Mouse (Mus musculus): ENCODE measurements around the gene Pdgfb. TPM values are rescaled to one million over a fixed set of nuclear protein-coding genes. Genes with fewer than 3 reads are reported as not detected.

The Pdgfb gene
- polyA plus RNA-seq, 1 experiment, result 27.2 TPM

GRCm38 (mm10) chr15:80051092-80051761 lies 36.5 kb upstream of the Pdgfb start:
- H3ac ChIP-seq (ENCODE audit: control insufficient read depth, insufficient read length, low read depth), result no peak overlapping the region
- no peaks in the 10 kb centered on the region for H3K36me3 ChIP-seq (ENCODE audit: control insufficient read depth, insufficient read depth)
- H3K79me3 ChIP-seq (ENCODE audit: low read depth), result no peaks in the 10 kb centered on the region
- no peaks in the 10 kb centered on the region for H3K79me2 ChIP-seq (ENCODE audit: control insufficient read depth, insufficient read depth)
- no peak for TF ChIP-seq CTCF (IDR thresholded peaks at IDR 0.05; ENCODE audit: control insufficient read depth, insufficient read depth, insufficient read length)
- TF ChIP-seq FOSL1 (IDR thresholded peaks at IDR 0.05; ENCODE audit: insufficient read depth, low read length, poor library complexity, severe bottlenecking), result no peak
- TF ChIP-seq MYOD1 (IDR thresholded peaks at IDR 0.05; ENCODE audit: control insufficient read depth, insufficient read length, low read depth), result no peak
- TF ChIP-seq MAX (IDR thresholded peaks at IDR 0.05), result no peak
- TF ChIP-seq USF1 (IDR thresholded peaks at IDR 0.05; ENCODE audit: low read depth), result no peak
- no peak for TF ChIP-seq MYOG (IDR thresholded peaks at IDR 0.05; ENCODE audit: control insufficient read depth, extremely low read depth, insufficient read length)
- no peak for TF ChIP-seq CEBPB (IDR thresholded peaks at IDR 0.05; ENCODE audit: low read depth)
- no peak overlapping the region for H3K4me3 ChIP-seq (ENCODE audit: insufficient read depth, poor library complexity, severe bottlenecking)
- H3K27me3 ChIP-seq (ENCODE audit: control insufficient read depth, insufficient read depth, insufficient read length), result no peaks in the 10 kb centered on the region

GRCm38 (mm10) chr15:80050093-80050492 lies 35.3 kb upstream of the Pdgfb start:
- Histone ChIP-seq H3ac (ENCODE audit: control insufficient read depth, insufficient read length, low read depth) (no peak overlapping the region), H3K4me3 (ENCODE audit: insufficient read depth, poor library complexity, severe bottlenecking) (no peak overlapping the region), H3K27me3 (ENCODE audit: control insufficient read depth, insufficient read depth, insufficient read length) (no peaks in the 10 kb centered on the region), H3K36me3 (ENCODE audit: control insufficient read depth, insufficient read depth) (no peaks in the 10 kb centered on the region), H3K79me3 (ENCODE audit: low read depth) (no peaks in the 10 kb centered on the region), H3K79me2 (ENCODE audit: control insufficient read depth, insufficient read depth) (no peaks in the 10 kb centered on the region)
- TF ChIP-seq MAX (IDR thresholded peaks at IDR 0.05) (no peak), CEBPB (IDR thresholded peaks at IDR 0.05; ENCODE audit: low read depth) (no peak), USF1 (IDR thresholded peaks at IDR 0.05; ENCODE audit: low read depth) (no peak)

GRCm38 (mm10) chr15:80047973-80048372 lies 33.2 kb upstream of the Pdgfb start:
- TF ChIP-seq CTCF (IDR thresholded peaks at IDR 0.05; ENCODE audit: control insufficient read depth, insufficient read depth, insufficient read length) (no peak), USF1 (IDR thresholded peaks at IDR 0.05; ENCODE audit: low read depth) (no peak), MYOG (IDR thresholded peaks at IDR 0.05; ENCODE audit: control insufficient read depth, extremely low read depth, insufficient read length) (no peak)
- no peaks in the 10 kb centered on the region for H3K27me3 ChIP-seq (ENCODE audit: control insufficient read depth, insufficient read depth, insufficient read length)
- H3K79me3 ChIP-seq (ENCODE audit: low read depth), result no peaks in the 10 kb centered on the region
- no peak overlapping the region for H3K4me3 ChIP-seq (ENCODE audit: insufficient read depth, poor library complexity, severe bottlenecking)
- H3K36me3 ChIP-seq (ENCODE audit: control insufficient read depth, insufficient read depth), result no peaks in the 10 kb centered on the region
- H3ac ChIP-seq (ENCODE audit: control insufficient read depth, insufficient read length, low read depth), result no peak overlapping the region
- H3K79me2 ChIP-seq (ENCODE audit: control insufficient read depth, insufficient read depth), result no peaks in the 10 kb centered on the region

DNA sequence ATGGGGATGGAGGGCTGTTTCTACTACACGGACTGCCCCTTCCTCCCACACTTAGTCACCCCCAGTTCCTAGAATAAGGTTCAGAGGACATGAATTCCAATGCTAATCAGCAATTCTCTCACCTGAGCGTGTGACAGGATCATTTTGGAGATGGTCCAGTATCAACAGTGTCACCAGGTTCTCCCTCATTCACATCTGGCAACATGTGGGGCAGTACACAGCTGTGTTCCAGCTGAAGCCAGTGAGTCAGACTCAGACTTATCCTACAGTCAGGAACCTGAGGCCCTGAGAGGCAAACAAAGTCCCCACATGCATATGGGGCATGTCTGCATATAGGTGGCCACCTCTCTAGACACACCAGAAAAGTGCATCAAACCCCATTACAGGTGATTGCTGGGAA lies 32.5 kb upstream of the Pdgfb start:
- no peak for TF ChIP-seq MAX (IDR thresholded peaks at IDR 0.05)
- TF ChIP-seq FOSL1 (IDR thresholded peaks at IDR 0.05; ENCODE audit: insufficient read depth, low read length, poor library complexity, severe bottlenecking), result no peak
- no peak for TF ChIP-seq MYOD1 (IDR thresholded peaks at IDR 0.05; ENCODE audit: control insufficient read depth, insufficient read length, low read depth)
- no peak for TF ChIP-seq CEBPB (IDR thresholded peaks at IDR 0.05; ENCODE audit: low read depth)
- TF ChIP-seq CTCF (IDR thresholded peaks at IDR 0.05; ENCODE audit: control insufficient read depth, insufficient read depth, insufficient read length), result no peak
- TF ChIP-seq USF1 (IDR thresholded peaks at IDR 0.05; ENCODE audit: low read depth), result no peak
- no peak for TF ChIP-seq MYOG (IDR thresholded peaks at IDR 0.05; ENCODE audit: control insufficient read depth, extremely low read depth, insufficient read length)
- H3ac ChIP-seq (ENCODE audit: control insufficient read depth, insufficient read length, low read depth), result no peak overlapping the region
- H3K36me3 ChIP-seq (ENCODE audit: control insufficient read depth, insufficient read depth), result no peaks in the 10 kb centered on the region
- no peaks in the 10 kb centered on the region for H3K79me3 ChIP-seq (ENCODE audit: low read depth)
- no peaks in the 10 kb centered on the region for H3K27me3 ChIP-seq (ENCODE audit: control insufficient read depth, insufficient read depth, insufficient read length)
- H3K79me2 ChIP-seq (ENCODE audit: control insufficient read depth, insufficient read depth), result no peaks in the 10 kb centered on the region
- no peak overlapping the region for H3K4me3 ChIP-seq (ENCODE audit: insufficient read depth, poor library complexity, severe bottlenecking)

DNA sequence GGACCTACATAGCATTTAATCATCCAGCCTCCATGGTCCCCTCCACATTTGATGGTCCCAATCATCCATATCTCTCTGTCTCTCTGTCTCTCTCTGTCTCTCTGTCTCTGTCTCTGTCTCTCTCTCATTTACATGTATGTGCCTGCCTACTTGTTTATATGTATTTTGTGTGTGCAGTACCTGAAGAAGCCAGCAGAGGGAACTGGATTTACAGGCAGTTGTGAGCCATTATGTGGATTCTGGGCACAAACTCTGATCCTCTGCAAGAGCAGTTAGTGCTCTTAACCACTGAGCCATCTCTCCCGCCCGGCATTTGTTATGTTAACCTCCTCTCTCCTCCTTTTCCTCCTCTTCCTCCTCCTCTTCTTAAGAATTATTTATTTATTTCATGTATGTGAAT lies 31.0 kb upstream of the Pdgfb start:
- TF ChIP-seq CEBPB (IDR thresholded peaks at IDR 0.05; ENCODE audit: low read depth) (no peak), MYOG (IDR thresholded peaks at IDR 0.05; ENCODE audit: control insufficient read depth, extremely low read depth, insufficient read length) (no peak), FOSL1 (IDR thresholded peaks at IDR 0.05; ENCODE audit: insufficient read depth, low read length, poor library complexity, severe bottlenecking) (no peak), MYOD1 (IDR thresholded peaks at IDR 0.05; ENCODE audit: control insufficient read depth, insufficient read length, low read depth) (no peak), USF1 (IDR thresholded peaks at IDR 0.05; ENCODE audit: low read depth) (no peak)
- Histone ChIP-seq H3K79me2 (ENCODE audit: control insufficient read depth, insufficient read depth) (no peaks in the 10 kb centered on the region), H3K36me3 (ENCODE audit: control insufficient read depth, insufficient read depth) (no peaks in the 10 kb centered on the region), H3K79me3 (ENCODE audit: low read depth) (no peaks in the 10 kb centered on the region), H3K27me3 (ENCODE audit: control insufficient read depth, insufficient read depth, insufficient read length) (no peaks in the 10 kb centered on the region), H3K4me3 (ENCODE audit: insufficient read depth, poor library complexity, severe bottlenecking) (no peak overlapping the region), H3ac (ENCODE audit: control insufficient read depth, insufficient read length, low read depth) (no peak overlapping the region)

- H3K79me3 ChIP-seq (ENCODE audit: low read depth), result no peaks in the 10 kb centered on the region
- no peaks in the 10 kb centered on the region for H3K36me3 ChIP-seq (ENCODE audit: control insufficient read depth, insufficient read depth)
- H3K79me2 ChIP-seq (ENCODE audit: control insufficient read depth, insufficient read depth), result no peaks in the 10 kb centered on the region
- H3K27me3 ChIP-seq (ENCODE audit: control insufficient read depth, insufficient read depth, insufficient read length), result no peaks in the 10 kb centered on the region
- H3ac ChIP-seq (ENCODE audit: control insufficient read depth, insufficient read length, low read depth), result no peak overlapping the region
- no peak overlapping the region for H3K4me3 ChIP-seq (ENCODE audit: insufficient read depth, poor library complexity, severe bottlenecking)
- TF ChIP-seq CTCF (IDR thresholded peaks at IDR 0.05; ENCODE audit: control insufficient read depth, insufficient read depth, insufficient read length) (no peak), MYOG (IDR thresholded peaks at IDR 0.05; ENCODE audit: control insufficient read depth, extremely low read depth, insufficient read length) (no peak), CEBPB (IDR thresholded peaks at IDR 0.05; ENCODE audit: low read depth) (no peak), MAX (IDR thresholded peaks at IDR 0.05) (no peak), FOSL1 (IDR thresholded peaks at IDR 0.05; ENCODE audit: insufficient read depth, low read length, poor library complexity, severe bottlenecking) (no peak)
Observed at GRCm38 (mm10) chr15:80044249-80044648, 29.5 kb upstream of the Pdgfb start.
